Mouse (Mus musculus): Measurements from ENCODE around the gene Hivep3. TPM values are rescaled to one million over a fixed set of nuclear protein-coding genes. Genes with fewer than 3 reads are reported as not detected.

Hivep3 gene
- total and polyA plus RNA-seq, 3 experiments = 14.4 to 32.3 (median 21.2) TPM

GRCm38 (mm10) chr4:119970166-119970565, 236.6 kb downstream of the Hivep3 start:
- no peak for DNase-seq (ENCODE audit: extremely low read depth)
- Histone ChIP-seq H3K27ac (ENCODE audit: insufficient read depth, low read depth) (no peak overlapping the region), H3K27me3 (replicated peaks) (no peaks in the 10 kb centered on the region), H3K79me2 (replicated peaks; ENCODE audit: control insufficient read depth, extremely low read depth, insufficient read depth, poor library complexity, severe bottlenecking) (no peaks in the 10 kb centered on the region), H3K9me3 (replicated peaks; ENCODE audit: low read length) (no peaks in the 10 kb centered on the region), H3K9ac (ENCODE audit: insufficient read depth, low read depth) (no peak overlapping the region), H3K36me3 (replicated peaks in 1 of 2; ENCODE audit: control insufficient read depth in 1 of 2, insufficient read depth in 1 of 2, low read length in 1 of 2) (no peaks in the 10 kb centered on the region), H3K4me2 (ENCODE audit: insufficient read depth, low read depth, poor library complexity, severe bottlenecking) (no peak overlapping the region), H3K4me3 (replicated peaks in 1 of 3; ENCODE audit: low read depth in 2 of 3, low read length in 2 of 3, poor library complexity in 1 of 3) (no peak overlapping the region), H3K4me1 (ENCODE audit: control insufficient read depth in 1 of 2, insufficient read depth in 2 of 2) (peaks cover 54 to 97% of the 10 kb centered on the region in 2 experiments)
- TF ChIP-seq BHLHE40 (IDR thresholded peaks at IDR 0.05; ENCODE audit: low read depth, low read length) (no peak), KAT2A (IDR thresholded peaks at IDR 0.05; ENCODE audit: insufficient replicate concordance, low read length) (no peak), MAZ (IDR thresholded peaks at IDR 0.05; ENCODE audit: low read depth, low read length) (no peak), CHD2 (IDR thresholded peaks at IDR 0.05; ENCODE audit: low read length) (no peak), NELFE (IDR thresholded peaks at IDR 0.05; ENCODE audit: low read depth, low read length) (no peak), USF1 (IDR thresholded peaks at IDR 0.05; ENCODE audit: low read depth, low read length) (no peak), USF2 (conservative IDR thresholded peaks at IDR 0.05; ENCODE audit: low read depth, low read length) (no peak), JUN (IDR thresholded peaks at IDR 0.05; ENCODE audit: insufficient read depth, low read depth, low read length) (no peak), ETS1 (conservative IDR thresholded peaks at IDR 0.05; ENCODE audit: low read depth, low read length) (no peak), RCOR1 (conservative IDR thresholded peaks at IDR 0.05; ENCODE audit: low read depth, low read length) (no peak), MAX (IDR thresholded peaks at IDR 0.05; ENCODE audit: low read length) (no peak), EP300 (IDR thresholded peaks at IDR 0.05; ENCODE audit: low read length) (no peak)
- dilution Hi-C loops (cut with MboI; ENCODE audit: extremely low pct_ligation_motif_present, extremely low pct_unique_long_range_greater_than_20kb, low sequenced_read_pairs) = no loop called here
- in situ Hi-C loops (cut with MboI; ENCODE audit: low pct_ligation_motif_present, low pct_unique_long_range_greater_than_20kb, low sequenced_read_pairs) = no loop called here

GRCm38 (mm10) chr4:119972375-119972774, 238.8 kb downstream of the Hivep3 start:
- Histone ChIP-seq H3K36me3 (replicated peaks in 1 of 2; ENCODE audit: control insufficient read depth in 1 of 2, insufficient read depth in 1 of 2, low read length in 1 of 2) (no peaks in the 10 kb centered on the region), H3K9me3 (replicated peaks; ENCODE audit: low read length) (no peaks in the 10 kb centered on the region), H3K27ac (ENCODE audit: insufficient read depth, low read depth) (no peak overlapping the region), H3K79me2 (replicated peaks; ENCODE audit: control insufficient read depth, extremely low read depth, insufficient read depth, poor library complexity, severe bottlenecking) (no peaks in the 10 kb centered on the region), H3K27me3 (replicated peaks) (no peaks in the 10 kb centered on the region), H3K4me2 (ENCODE audit: insufficient read depth, low read depth, poor library complexity, severe bottlenecking) (no peak overlapping the region), H3K9ac (ENCODE audit: insufficient read depth, low read depth) (no peak overlapping the region), H3K4me1 (ENCODE audit: control insufficient read depth in 1 of 2, insufficient read depth in 2 of 2) (peaks cover 49 to 91% of the 10 kb centered on the region in 2 experiments), H3K4me3 (replicated peaks in 1 of 3; ENCODE audit: low read depth in 2 of 3, low read length in 2 of 3, poor library complexity in 1 of 3) (no peak overlapping the region)
- TF ChIP-seq ZMIZ1 (IDR thresholded peaks at IDR 0.05; ENCODE audit: low read depth, low read length) (no peak), RCOR1 (conservative IDR thresholded peaks at IDR 0.05; ENCODE audit: low read depth, low read length) (no peak), PAX5 (IDR thresholded peaks at IDR 0.05; ENCODE audit: low read length) (no peak), ETS1 (conservative IDR thresholded peaks at IDR 0.05; ENCODE audit: low read depth, low read length) (0 out of 2 replicates have a peak, but pooled peaks have one; percentile 6), HCFC1 (IDR thresholded peaks at IDR 0.05; ENCODE audit: low read depth, low read length) (no peak), UBTF (IDR thresholded peaks at IDR 0.05; ENCODE audit: low read depth, low read length) (no peak)
- dilution Hi-C loops (cut with MboI; ENCODE audit: extremely low pct_ligation_motif_present, extremely low pct_unique_long_range_greater_than_20kb, low sequenced_read_pairs) (no loop called here), in situ Hi-C loops (cut with MboI; ENCODE audit: low pct_ligation_motif_present, low pct_unique_long_range_greater_than_20kb, low sequenced_read_pairs) (no loop called here)
- DNase-seq (ENCODE audit: extremely low read depth) = no peak
